Mouse (Mus musculus) hindbrain, embryonic 11.5 days (tissue): ENCODE measurements at regions not wholly inside any gene's neighbourhood (a gene's known extent, or its start where the extent isn't known, plus 50 kb on each side); places are given as distances from the start of the nearest gene placed in this dataset.
A peak's percentile ranks its signal among the peaks of the same experiment; 100 is the strongest.

Experiments
- ATAC-seq: fragments of 200-750 bp; cut with Nextera tagmentation; 2 replicates; pipeline ENCODE4 v1.8.0; 2017; ENCODE audit warnings: mild to moderate bottlenecking, moderate TSS enrichment, moderate library complexity; ENCODE audit not compliant: low FRiP score
- DNase-seq: peaks from one replicate; pipeline ENCODE4 v3.0.0-alpha.2; 2015; ENCODE audit warnings: low spot score
- H3K27ac ChIP-seq: fragments of 300-500 bp; sonication (generic); 2 replicates; pipeline ENCODE4 v1.5.1; 2014; ENCODE audit warnings: mild to moderate bottlenecking, low read depth, low read length
- H3K27me3 ChIP-seq: fragments of 300-500 bp; sonication (generic); 2 replicates; pipeline ENCODE4 v1.6.1; 2014; ENCODE audit warnings: mild to moderate bottlenecking, low read length, moderate library complexity, mixed read lengths; ENCODE audit not compliant: control insufficient read depth, insufficient read depth
- H3K36me3 ChIP-seq: fragments of 300-500 bp; sonication (generic); 2 replicates; pipeline ENCODE4 v1.6.1; 2014; ENCODE audit warnings: mild to moderate bottlenecking, low read length, moderate library complexity, mixed read lengths; ENCODE audit not compliant: control insufficient read depth, insufficient read depth
- H3K4me1 ChIP-seq: fragments of 300-500 bp; sonication (generic); replicated peaks from 2 replicates; pipeline ENCODE4 v1.6.1; 2014; ENCODE audit warnings: low read length, mixed read lengths; ENCODE audit not compliant: control insufficient read depth, insufficient read depth
- H3K4me2 ChIP-seq: fragments of 300-500 bp; sonication (generic); replicated peaks from 2 replicates; pipeline ENCODE4 v1.6.1; 2014; ENCODE audit warnings: mild to moderate bottlenecking, low read depth, low read length
- H3K4me3 ChIP-seq: fragments of 300-500 bp; sonication (generic); 2 replicates; pipeline ENCODE4 v1.5.1; 2014; ENCODE audit warnings: low read depth, low read length
- H3K9ac ChIP-seq: fragments of 300-500 bp; sonication (generic); 2 replicates; pipeline ENCODE4 v1.6.1; 2014; ENCODE audit warnings: low read depth, low read length
- H3K9me3 ChIP-seq: fragments of 300-500 bp; sonication (generic); 2 replicates; pipeline ENCODE4 v1.6.1; 2016; ENCODE audit warnings: low read length; ENCODE audit not compliant: control insufficient read depth
- WGBS: fragments of 180-500 bp; shearing (Covaris S2); extraction: QIAGEN DNeasy Blood & Tissue Kit; methylation state at CpG from one replicate; pipeline ENCODE4 v1.1.7; 2014; 5-methylcytosine and 5-hydroxymethylcytosine counted together

- Histone ChIP-seq H3K36me3 (no peaks in the 10 kb centered on the region), H3K9ac (no peak overlapping the region), H3K27ac (no peak overlapping the region), H3K4me2 (no peak overlapping the region), H3K4me3 (no peak overlapping the region), H3K9me3 (no peaks in the 10 kb centered on the region), H3K4me1 (no peaks in the 10 kb centered on the region), H3K27me3 (no peaks in the 10 kb centered on the region)
- DNase-seq: no peak
- no peak for ATAC-seq
- 82% methylated on average over 1 of the region's 1 CpGs for WGBS
Measured at GRCm38 (mm10) chr1:144452141-144452540, 115.3 kb downstream of the Rgs21 start.

GRCm38 (mm10) chr1:144451731-144452130, 115.7 kb downstream of the Rgs21 start:
- WGBS: 68% methylated on average over 1 of the region's 1 CpGs
- Histone ChIP-seq H3K4me3 (no peak overlapping the region), H3K27ac (no peak overlapping the region), H3K9me3 (no peaks in the 10 kb centered on the region), H3K36me3 (no peaks in the 10 kb centered on the region), H3K27me3 (no peaks in the 10 kb centered on the region), H3K4me2 (no peak overlapping the region), H3K9ac (no peak overlapping the region), H3K4me1 (no peaks in the 10 kb centered on the region)
- DNase-seq: no peak
- no peak for ATAC-seq

- H3K4me3 ChIP-seq: no peak overlapping the region
- 89% methylated on average over 2 of the region's 2 CpGs for WGBS
- no peaks in the 10 kb centered on the region for H3K27me3 ChIP-seq
- DNase-seq: no peak
- no peaks in the 10 kb centered on the region for H3K4me1 ChIP-seq
- no peaks in the 10 kb centered on the region for H3K9me3 ChIP-seq
- H3K4me2 ChIP-seq: no peak overlapping the region
- no peak overlapping the region for H3K27ac ChIP-seq
- H3K36me3 ChIP-seq: no peaks in the 10 kb centered on the region
- no peak overlapping the region for H3K9ac ChIP-seq
- no peak for ATAC-seq
Measured at GRCm38 (mm10) chr1:144436617-144437016, 130.8 kb downstream of the Rgs21 start.

GRCm38 (mm10) chr1:144432816-144433215, 134.7 kb downstream of the Rgs21 start:
- no peaks in the 10 kb centered on the region for H3K9me3 ChIP-seq
- WGBS: 94% methylated on average over 2 of the region's 2 CpGs
- no peak overlapping the region for H3K4me2 ChIP-seq
- ATAC-seq (no peak), DNase-seq (no peak)
- H3K27me3 ChIP-seq: no peaks in the 10 kb centered on the region
- H3K9ac ChIP-seq: no peak overlapping the region
- no peaks in the 10 kb centered on the region for H3K36me3 ChIP-seq
- H3K4me1 ChIP-seq: no peaks in the 10 kb centered on the region
- no peak overlapping the region for H3K27ac ChIP-seq
- H3K4me3 ChIP-seq: no peak overlapping the region

GRCm38 (mm10) chr1:144431535-144432276, 135.8 kb downstream of the Rgs21 start:
- 87% methylated on average over 5 of the region's 5 CpGs for WGBS
- no peak overlapping the region for H3K4me2 ChIP-seq
- DNase-seq (peak; percentile 20), ATAC-seq (no peak)
- no peaks in the 10 kb centered on the region for H3K4me1 ChIP-seq
- no peaks in the 10 kb centered on the region for H3K27me3 ChIP-seq
- H3K27ac ChIP-seq: no peak overlapping the region
- no peaks in the 10 kb centered on the region for H3K9me3 ChIP-seq
- no peak overlapping the region for H3K4me3 ChIP-seq
- no peaks in the 10 kb centered on the region for H3K36me3 ChIP-seq
- H3K9ac ChIP-seq: no peak overlapping the region

GRCm38 (mm10) chr1:144421374-144421773, 146.1 kb downstream of the Rgs21 start:
- Histone ChIP-seq H3K4me2 (no peak overlapping the region), H3K9me3 (no peaks in the 10 kb centered on the region), H3K27ac (no peak overlapping the region), H3K27me3 (no peaks in the 10 kb centered on the region), H3K9ac (no peak overlapping the region), H3K36me3 (no peaks in the 10 kb centered on the region), H3K4me3 (no peak overlapping the region), H3K4me1 (no peaks in the 10 kb centered on the region)
- ATAC-seq (no peak), DNase-seq (no peak)
- WGBS: 79% methylated on average over 2 of the region's 2 CpGs

- WGBS: 37% methylated on average over 15 of the region's 15 CpGs
- H3K4me2 ChIP-seq: no peak overlapping the region
- no peak overlapping the region for H3K9ac ChIP-seq
- no peaks in the 10 kb centered on the region for H3K9me3 ChIP-seq
- H3K36me3 ChIP-seq: no peaks in the 10 kb centered on the region
- DNase-seq: peak; percentile 89
- no peak overlapping the region for H3K4me3 ChIP-seq
- peak; percentile 88 for ATAC-seq
- H3K27me3 ChIP-seq: no peaks in the 10 kb centered on the region
- no peaks in the 10 kb centered on the region for H3K4me1 ChIP-seq
- H3K27ac ChIP-seq: no peak overlapping the region
Measured at GRCm38 (mm10) chr1:144406387-144407383, 157.6 kb upstream of the Rgs1 start.

- Histone ChIP-seq H3K4me1 (no peaks in the 10 kb centered on the region), H3K4me2 (no peak overlapping the region), H3K36me3 (no peaks in the 10 kb centered on the region), H3K4me3 (no peak overlapping the region), H3K9ac (no peak overlapping the region), H3K27ac (no peak overlapping the region), H3K9me3 (no peaks in the 10 kb centered on the region), H3K27me3 (no peaks in the 10 kb centered on the region)
- ATAC-seq: no peak
- no peak for DNase-seq
Measured at GRCm38 (mm10) chr1:144405724-144406123, 156.7 kb upstream of the Rgs1 start.
